Mouse (Mus musculus) retina, adult 2 months (tissue): Measurements from ENCODE around the gene Psmd4.
A peak's percentile ranks its signal among the peaks of the same experiment; 100 is the strongest.
"Not testable (repeated sequence)": the region's sequence is repeated elsewhere in the genome, so short reads cannot be mapped to it uniquely, and the experiment has no call there.

ENCODE experiments used
- DNase-seq: peaks from one replicate; pipeline ENCODE4 v3.0.0-alpha.2; 2012; ENCODE audit warnings: low read depth, low spot score

Gene Psmd4

DNA sequence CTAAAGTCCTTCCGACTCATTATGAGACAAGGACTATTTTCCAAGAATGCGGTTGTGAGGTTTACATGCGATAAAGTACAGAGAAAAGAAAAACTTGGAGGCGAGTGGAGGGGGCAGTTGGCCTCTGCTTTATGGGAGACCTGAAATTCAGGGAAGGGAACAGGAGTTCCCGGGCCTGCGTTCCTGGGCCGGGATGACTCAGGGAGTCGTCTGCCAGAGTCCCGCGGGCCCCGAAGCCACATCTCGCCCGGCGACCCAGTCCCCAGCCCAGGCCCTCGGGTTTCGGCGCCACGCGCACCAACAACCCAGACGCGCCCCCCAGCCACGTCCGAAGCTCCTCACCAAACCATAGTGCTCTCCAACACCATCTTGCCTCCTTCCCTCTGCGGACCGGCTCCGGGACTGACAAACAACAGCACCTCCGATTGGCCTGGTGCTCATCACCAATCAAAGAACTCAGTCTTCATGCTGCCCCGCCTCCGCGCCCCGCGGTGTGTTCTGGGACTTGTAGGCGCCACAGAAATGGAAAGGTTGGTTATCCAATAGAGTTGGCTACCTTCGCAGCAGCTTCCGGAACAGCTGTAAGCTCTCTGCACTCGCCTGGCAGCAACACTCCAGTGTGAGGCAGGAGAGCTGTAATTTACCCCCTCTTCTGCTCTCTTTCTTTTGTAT, at the start of gene Psmd4:
Psmd4 (minus strand) TSS at position 449 of the 672 bp plus-strand sequence.
- peak; percentile 92 for DNase-seq

DNA sequence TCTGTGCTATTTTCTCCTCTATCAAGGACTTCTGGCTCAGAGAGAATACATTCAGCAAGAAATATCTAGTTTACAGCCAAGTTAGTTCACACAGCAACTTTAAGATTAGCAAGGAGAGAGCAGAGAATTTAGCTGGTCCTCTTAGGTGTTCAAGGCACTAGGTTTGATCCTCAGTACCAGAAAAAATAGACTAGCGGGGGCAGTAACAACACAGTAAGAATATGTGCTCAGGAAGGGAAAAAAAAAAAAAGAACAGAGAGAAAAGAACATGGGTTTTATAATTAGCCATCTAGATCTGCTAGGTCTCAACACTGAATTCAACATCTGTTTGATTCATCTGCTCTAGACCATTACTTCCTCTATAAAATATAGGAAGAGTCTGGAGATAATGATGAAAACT, 45.7 kb upstream of the Psmd4 start:
- DNase-seq = no peak

GRCm38 (mm10) chr3:95071606-95072005, 29.2 kb upstream of the Psmd4 start:
- no peak for DNase-seq

DNA sequence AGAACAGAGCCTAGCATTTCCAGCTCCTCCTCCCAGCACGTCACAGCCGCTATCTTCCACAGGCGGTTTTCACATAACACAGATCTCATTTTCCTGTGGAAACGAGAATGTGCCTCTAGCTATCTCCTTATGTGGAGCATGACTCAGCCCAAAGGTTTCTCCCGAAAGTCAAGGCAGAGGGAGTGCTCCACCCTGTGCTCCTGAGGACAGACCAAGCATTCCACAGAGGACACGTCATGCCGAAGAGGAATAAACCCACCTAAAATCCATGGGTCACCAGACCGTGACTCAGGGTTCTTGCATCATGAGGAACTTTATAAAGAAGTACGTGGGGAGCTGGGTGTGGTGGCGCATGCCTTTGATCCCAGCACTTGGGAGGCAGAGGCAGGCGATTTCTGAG, 24.2 kb upstream of the Psmd4 start:
- no peak for DNase-seq

- DNase-seq = no peak
Observed at GRCm38 (mm10) chr3:95066095-95066494, 23.7 kb upstream of the Psmd4 start.

GRCm38 (mm10) chr3:95065553-95065952, 23.1 kb upstream of the Psmd4 start:
- DNase-seq = no peak

DNA sequence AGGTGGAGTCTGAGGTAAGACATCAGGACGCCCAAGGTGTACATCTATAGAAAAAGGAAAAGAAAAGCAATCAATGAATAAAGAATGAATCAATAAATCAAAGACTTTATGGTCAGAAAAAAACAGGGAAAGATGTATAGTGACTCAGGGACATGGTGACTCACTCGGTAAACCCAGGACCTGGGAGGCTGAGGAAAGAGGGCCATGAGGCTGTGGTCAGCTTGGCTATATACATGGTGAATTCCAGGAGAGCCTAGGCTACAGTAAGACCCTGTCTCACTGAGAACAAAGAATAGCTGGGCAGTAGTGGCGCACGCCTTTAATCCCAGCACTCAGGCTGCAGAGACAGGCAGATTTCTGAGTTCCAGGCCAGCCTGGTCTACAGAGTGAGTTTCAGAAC, 21.3 kb upstream of the Psmd4 start:
- DNase-seq = no peak

GRCm38 (mm10) chr3:95058078-95058477, 15.7 kb upstream of the Psmd4 start:
- DNase-seq = no peak

GRCm38 (mm10) chr3:95056275-95056674, 13.9 kb upstream of the Psmd4 start:
- no peak for DNase-seq

GRCm38 (mm10) chr3:95054481-95055260, 12.3 kb upstream of the Psmd4 start:
- no peak for DNase-seq

DNA sequence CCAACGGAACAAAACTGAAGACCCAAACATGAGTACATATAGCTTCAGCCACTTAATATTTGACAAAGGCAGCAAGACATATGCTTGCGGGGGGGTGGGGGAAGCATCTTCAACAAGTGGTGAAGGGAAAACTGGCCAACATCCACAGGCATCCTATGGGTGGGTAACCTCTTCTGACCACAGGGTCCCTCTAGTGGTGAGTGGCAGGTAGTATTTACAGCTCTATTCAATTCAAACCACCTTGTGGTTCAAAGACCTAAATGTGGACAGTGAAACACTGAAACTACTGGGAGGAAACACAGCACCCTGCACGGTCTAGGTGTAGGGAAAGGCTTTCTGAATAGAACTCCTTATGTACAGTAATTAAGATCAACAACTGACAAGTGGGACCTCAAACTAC, 11.3 kb upstream of the Psmd4 start:
- no peak for DNase-seq

DNA sequence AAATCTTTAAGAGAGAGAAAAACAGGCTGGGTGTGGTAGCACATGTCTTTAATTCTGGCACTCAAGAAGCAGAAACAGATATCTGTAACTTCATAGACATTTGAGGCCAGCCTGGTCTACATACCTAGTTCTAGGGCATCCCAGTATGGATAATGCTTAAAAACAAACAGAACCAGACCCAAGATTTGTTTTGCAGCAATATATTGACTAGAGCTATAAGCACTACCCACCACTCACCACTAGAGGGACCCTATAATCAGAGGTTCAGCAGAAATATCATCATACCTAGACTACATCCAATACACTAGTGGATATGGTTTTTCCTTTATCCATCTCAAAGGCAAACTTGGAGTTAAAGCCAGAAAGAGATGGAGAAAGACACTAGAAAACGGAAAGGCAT, 10.5 kb upstream of the Psmd4 start:
- DNase-seq = no peak

- no peak for DNase-seq
Observed at GRCm38 (mm10) chr3:95047914-95048313, 5.5 kb upstream of the Psmd4 start.

DNA sequence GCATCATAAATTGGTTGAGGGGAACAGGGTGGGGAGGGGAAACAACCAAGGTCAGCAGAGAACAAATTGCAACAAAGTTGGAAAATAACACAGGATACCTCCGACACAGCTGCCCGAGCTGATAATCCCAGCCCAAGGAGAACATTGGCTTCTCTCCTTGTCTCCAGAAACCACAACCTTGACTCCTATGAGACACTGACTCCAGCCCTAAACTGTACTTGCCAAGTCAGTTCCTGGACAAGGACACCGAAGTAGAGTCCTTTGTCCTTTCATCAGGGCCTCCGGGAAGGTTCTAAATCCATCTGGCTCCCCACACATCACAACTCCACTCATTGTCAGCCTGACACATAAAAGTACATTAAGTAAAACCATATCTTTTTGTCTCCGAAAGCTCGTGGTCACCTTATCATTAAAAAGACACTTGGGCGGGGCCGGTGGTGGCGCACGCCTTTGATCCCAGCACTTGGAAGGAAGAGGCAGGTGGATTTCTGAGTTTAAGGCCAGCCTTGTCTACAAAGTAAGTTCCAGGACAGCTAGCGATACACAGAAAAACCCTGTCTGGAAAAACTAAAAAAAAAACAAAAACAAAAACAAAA, 4.1 kb upstream of the Psmd4 start:
- no peak for DNase-seq

GRCm38 (mm10) chr3:95043251-95043650, 837 bp upstream of the Psmd4 start:
- DNase-seq = no peak

- DNase-seq = no peak
Observed at GRCm38 (mm10) chr3:95042838-95043229, 420 bp upstream of the Psmd4 start.

- no peak for DNase-seq
Observed at GRCm38 (mm10) chr3:95041625-95042024, 789 bp downstream of the Psmd4 start.

- DNase-seq = no peak
Observed at GRCm38 (mm10) chr3:95029953-95030352, 12.5 kb downstream of the Psmd4 start.

- not testable (repeated sequence) for DNase-seq
Observed at GRCm38 (mm10) chr3:95029291-95029827, 13.1 kb downstream of the Psmd4 start.

DNA sequence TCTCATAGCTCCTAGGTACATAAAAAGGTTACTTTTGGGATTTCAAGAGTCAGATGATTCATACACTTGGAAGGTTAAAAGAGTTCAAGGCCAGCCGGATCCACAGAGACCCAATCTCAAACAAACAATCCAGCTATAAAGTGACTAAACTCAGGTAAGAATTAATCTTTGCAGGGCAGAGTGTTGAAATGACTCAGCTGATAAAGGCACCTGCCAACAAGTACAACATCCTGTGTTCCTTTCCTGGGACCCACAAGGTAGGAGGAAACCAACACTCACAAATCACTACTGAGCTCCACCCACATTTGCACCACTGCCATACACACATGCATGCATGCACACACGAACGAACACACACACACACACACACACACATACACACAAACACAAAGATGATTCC, 13.8 kb downstream of the Psmd4 start:
- no peak for DNase-seq

- DNase-seq = no peak
Observed at GRCm38 (mm10) chr3:95027701-95028100, 14.7 kb downstream of the Psmd4 start.

DNA sequence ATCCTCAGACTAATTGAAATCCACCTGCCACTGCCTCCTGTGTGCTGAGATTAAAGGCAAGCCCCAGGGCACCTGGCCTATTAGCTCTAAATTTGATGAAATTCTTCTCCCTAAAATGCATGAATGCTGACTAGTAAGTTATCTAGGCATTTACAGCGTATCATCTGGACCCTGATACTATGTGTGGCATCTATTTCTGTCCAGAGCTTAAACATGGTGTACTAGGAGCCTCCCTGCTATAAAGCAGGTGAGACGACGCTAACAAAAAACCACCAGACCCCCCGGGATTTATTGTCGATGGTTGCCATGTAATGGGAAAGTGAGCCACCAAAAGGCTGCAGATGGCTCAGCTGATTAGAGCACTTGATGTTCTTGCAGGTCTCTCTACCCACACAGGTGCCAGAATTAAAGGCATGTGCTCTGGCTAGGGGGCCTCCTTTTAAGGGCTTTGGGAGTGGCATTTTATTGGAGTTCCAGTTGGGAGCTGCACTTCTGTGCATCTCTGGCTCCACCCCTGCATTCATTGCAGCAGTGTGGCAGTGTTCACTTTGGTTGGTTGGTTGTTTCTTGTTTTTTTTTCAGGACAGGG, 15.3 kb downstream of the Psmd4 start:
- DNase-seq = no peak
